Mouse (Mus musculus): ENCODE results near the gene Golgb1. TPM values are rescaled to one million over a fixed set of nuclear protein-coding genes. Genes with fewer than 3 reads are reported as not detected.

Golgb1 gene
- polyA plus RNA-seq, 1 experiment from 2014 or later, result 70.7 TPM

GRCm38 (mm10) chr16:36891415-36891814, 16.5 kb downstream of the Golgb1 start:
- 93% methylated on average over 4 of the region's 4 CpGs for WGBS
- Histone ChIP-seq H3K36me3 (replicated peaks; ENCODE audit: control insufficient read depth, insufficient read depth, low read depth, low read length) (no peaks in the 10 kb centered on the region; the same call in 1 of the 2 replicates), H3K4me3 (ENCODE audit: low read depth, low read length) (no peak overlapping the region), H3K4me2 (ENCODE audit: low read depth, low read length) (no peak overlapping the region), H3K9ac (replicated peaks; ENCODE audit: low read length) (no peak overlapping the region), H3K4me1 (ENCODE audit: control insufficient read depth, insufficient read depth, low read length) (no peaks in the 10 kb centered on the region), H3K27ac (replicated peaks; ENCODE audit: low read depth, low read length) (no peak overlapping the region), H3K27me3 (ENCODE audit: control insufficient read depth, insufficient read depth, low read length) (no peaks in the 10 kb centered on the region), H3K9me3 (replicated peaks; ENCODE audit: control insufficient read depth, low read length) (no peaks in the 10 kb centered on the region)
- DNase-seq (ENCODE audit: low spot score) (no peak), ATAC-seq (replicated peaks; ENCODE audit: insufficient number of reproducible peaks, low FRiP score, low TSS enrichment, low read depth) (no peak)

DNA sequence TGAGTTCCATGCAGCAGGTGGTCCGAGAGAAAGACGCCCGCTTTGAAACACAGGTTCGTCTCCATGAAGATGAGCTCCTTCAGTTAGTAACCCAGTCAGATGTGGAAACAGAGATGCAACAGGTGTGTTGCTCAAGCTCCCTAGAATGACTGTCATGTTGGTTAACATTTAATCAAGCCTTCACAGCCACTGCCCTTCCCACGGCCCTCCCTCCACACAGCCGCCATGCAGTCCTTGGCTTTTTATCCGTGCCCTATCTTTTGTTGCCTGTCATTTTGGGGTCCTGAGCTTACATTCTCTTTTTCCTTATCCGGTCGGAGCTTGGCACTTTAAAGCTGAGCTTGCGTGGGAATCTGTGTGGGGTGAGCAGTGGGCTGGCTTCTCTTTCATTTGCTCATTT, 18.4 kb downstream of the Golgb1 start:
- Histone ChIP-seq H3K4me2 (ENCODE audit: low read depth, low read length) (no peak overlapping the region), H3K36me3 (replicated peaks; ENCODE audit: control insufficient read depth, insufficient read depth, low read depth, low read length) (peaks cover 2% of the 10 kb centered on the region), H3K4me3 (ENCODE audit: low read depth, low read length) (no peak overlapping the region), H3K27ac (replicated peaks; ENCODE audit: low read depth, low read length) (no peak overlapping the region), H3K9me3 (replicated peaks; ENCODE audit: control insufficient read depth, low read length) (no peaks in the 10 kb centered on the region), H3K9ac (replicated peaks; ENCODE audit: low read length) (no peak overlapping the region), H3K27me3 (ENCODE audit: control insufficient read depth, insufficient read depth, low read length) (no peaks in the 10 kb centered on the region), H3K4me1 (ENCODE audit: control insufficient read depth, insufficient read depth, low read length) (no peaks in the 10 kb centered on the region)
- DNase-seq (ENCODE audit: low spot score), result no peak
- 93% methylated on average over 10 of the region's 10 CpGs for WGBS
- ATAC-seq (replicated peaks; ENCODE audit: insufficient number of reproducible peaks, low FRiP score, low TSS enrichment, low read depth), result no peak

GRCm38 (mm10) chr16:36896712-36897111, 21.8 kb downstream of the Golgb1 start:
- no peaks in the 10 kb centered on the region for H3K9me3 ChIP-seq (replicated peaks; ENCODE audit: control insufficient read depth, low read length)
- H3K27ac ChIP-seq (replicated peaks; ENCODE audit: low read depth, low read length), result no peak overlapping the region
- WGBS, result 95% methylated on average over 6 of the region's 6 CpGs
- no peak overlapping the region for H3K9ac ChIP-seq (replicated peaks; ENCODE audit: low read length)
- no peak for DNase-seq (ENCODE audit: low spot score)
- no peak for ATAC-seq (replicated peaks; ENCODE audit: insufficient number of reproducible peaks, low FRiP score, low TSS enrichment, low read depth)
- H3K4me3 ChIP-seq (ENCODE audit: low read depth, low read length), result no peak overlapping the region
- peaks cover 2% of the 10 kb centered on the region for H3K36me3 ChIP-seq (replicated peaks; ENCODE audit: control insufficient read depth, insufficient read depth, low read depth, low read length)
- H3K4me2 ChIP-seq (ENCODE audit: low read depth, low read length), result no peak overlapping the region
- H3K4me1 ChIP-seq (ENCODE audit: control insufficient read depth, insufficient read depth, low read length), result no peaks in the 10 kb centered on the region
- no peaks in the 10 kb centered on the region for H3K27me3 ChIP-seq (ENCODE audit: control insufficient read depth, insufficient read depth, low read length)

- Histone ChIP-seq H3K27me3 (ENCODE audit: control insufficient read depth, insufficient read depth, low read length) (no peaks in the 10 kb centered on the region), H3K4me3 (ENCODE audit: low read depth, low read length) (no peak overlapping the region), H3K9ac (replicated peaks; ENCODE audit: low read length) (no peak overlapping the region), H3K9me3 (replicated peaks; ENCODE audit: control insufficient read depth, low read length) (no peaks in the 10 kb centered on the region), H3K27ac (replicated peaks; ENCODE audit: low read depth, low read length) (no peak overlapping the region), H3K4me1 (ENCODE audit: control insufficient read depth, insufficient read depth, low read length) (no peaks in the 10 kb centered on the region), H3K36me3 (replicated peaks; ENCODE audit: control insufficient read depth, insufficient read depth, low read depth, low read length) (no peaks in the 10 kb centered on the region; the same call in 1 of the 2 replicates), H3K4me2 (ENCODE audit: low read depth, low read length) (no peak overlapping the region)
- WGBS, result 83% methylated on average over 5 of the region's 5 CpGs
- DNase-seq (ENCODE audit: low spot score) (no peak), ATAC-seq (replicated peaks; ENCODE audit: insufficient number of reproducible peaks, low FRiP score, low TSS enrichment, low read depth) (no peak)
Observed at GRCm38 (mm10) chr16:36903156-36903555, 28.2 kb downstream of the Golgb1 start.

DNA sequence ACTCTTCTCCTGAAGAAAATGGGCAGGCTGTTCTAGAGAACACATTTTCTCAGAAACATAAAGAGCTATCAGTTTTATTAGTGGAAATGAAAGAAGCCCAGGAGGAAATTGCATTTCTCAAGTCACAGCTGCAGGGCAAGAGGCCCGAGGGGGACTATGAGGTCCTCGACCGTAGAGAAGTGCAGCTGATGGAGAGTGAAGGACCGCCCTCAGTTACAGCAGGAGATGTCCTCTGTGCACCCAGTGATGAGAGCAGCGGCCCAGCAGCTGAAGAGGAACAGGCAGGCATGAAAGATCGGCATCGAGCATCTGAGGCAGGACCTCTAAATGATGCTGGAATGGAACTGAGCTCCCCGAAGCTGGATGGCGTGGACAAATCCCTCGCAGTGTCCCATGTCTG, 37.0 kb downstream of the Golgb1 start:
- no peak for ATAC-seq (replicated peaks; ENCODE audit: insufficient number of reproducible peaks, low FRiP score, low TSS enrichment, low read depth)
- no peak overlapping the region for H3K27ac ChIP-seq (replicated peaks; ENCODE audit: low read depth, low read length)

DNA sequence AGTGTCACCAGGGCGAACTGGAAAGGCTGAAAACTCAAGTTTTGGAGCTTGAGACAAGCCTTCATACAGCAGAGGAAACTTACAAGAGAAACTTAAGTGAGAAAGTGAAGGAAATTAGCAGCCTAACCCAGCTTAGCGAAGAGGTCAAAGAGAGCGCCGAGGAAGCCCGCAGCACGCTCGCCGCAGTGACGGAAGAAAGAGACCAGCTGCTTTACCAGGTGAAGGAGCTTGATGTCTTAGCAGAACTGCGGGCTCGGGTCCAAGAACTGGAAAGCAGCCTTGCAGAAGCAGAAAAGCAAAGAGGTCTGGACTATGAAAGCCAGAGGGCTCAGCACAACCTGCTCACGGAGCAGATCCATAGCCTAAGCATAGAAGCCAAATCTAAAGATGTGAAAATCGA, 37.4 kb downstream of the Golgb1 start:
- Histone ChIP-seq H3K4me1 (ENCODE audit: control insufficient read depth, insufficient read depth, low read length) (no peaks in the 10 kb centered on the region), H3K36me3 (replicated peaks; ENCODE audit: control insufficient read depth, insufficient read depth, low read depth, low read length) (no peaks in the 10 kb centered on the region; the same call in 1 of the 2 replicates), H3K4me2 (ENCODE audit: low read depth, low read length) (no peak overlapping the region), H3K9ac (replicated peaks; ENCODE audit: low read length) (no peak overlapping the region), H3K4me3 (ENCODE audit: low read depth, low read length) (no peak overlapping the region), H3K9me3 (replicated peaks; ENCODE audit: control insufficient read depth, low read length) (no peaks in the 10 kb centered on the region), H3K27me3 (ENCODE audit: control insufficient read depth, insufficient read depth, low read length) (no peaks in the 10 kb centered on the region), H3K27ac (replicated peaks; ENCODE audit: low read depth, low read length) (no peak overlapping the region)
- ATAC-seq (replicated peaks; ENCODE audit: insufficient number of reproducible peaks, low FRiP score, low TSS enrichment, low read depth) (no peak), DNase-seq (ENCODE audit: low spot score) (no peak)
- 90% methylated on average over 13 of the region's 13 CpGs for WGBS

More for the DNA sequence above, 37.0 kb downstream of the Golgb1 start:
- no peaks in the 10 kb centered on the region for H3K27me3 ChIP-seq (ENCODE audit: control insufficient read depth, insufficient read depth, low read length)
- H3K9me3 ChIP-seq (replicated peaks; ENCODE audit: control insufficient read depth, low read length), result no peaks in the 10 kb centered on the region
- no peak overlapping the region for H3K4me3 ChIP-seq (ENCODE audit: low read depth, low read length)
- no peaks in the 10 kb centered on the region; the same call in 1 of the 2 replicates for H3K36me3 ChIP-seq (replicated peaks; ENCODE audit: control insufficient read depth, insufficient read depth, low read depth, low read length)
- no peak for DNase-seq (ENCODE audit: low spot score)
- no peak overlapping the region for H3K4me2 ChIP-seq (ENCODE audit: low read depth, low read length)
- H3K9ac ChIP-seq (replicated peaks; ENCODE audit: low read length), result no peak overlapping the region
- 90% methylated on average over 10 of the region's 10 CpGs for WGBS
- no peaks in the 10 kb centered on the region for H3K4me1 ChIP-seq (ENCODE audit: control insufficient read depth, insufficient read depth, low read length)

DNA sequence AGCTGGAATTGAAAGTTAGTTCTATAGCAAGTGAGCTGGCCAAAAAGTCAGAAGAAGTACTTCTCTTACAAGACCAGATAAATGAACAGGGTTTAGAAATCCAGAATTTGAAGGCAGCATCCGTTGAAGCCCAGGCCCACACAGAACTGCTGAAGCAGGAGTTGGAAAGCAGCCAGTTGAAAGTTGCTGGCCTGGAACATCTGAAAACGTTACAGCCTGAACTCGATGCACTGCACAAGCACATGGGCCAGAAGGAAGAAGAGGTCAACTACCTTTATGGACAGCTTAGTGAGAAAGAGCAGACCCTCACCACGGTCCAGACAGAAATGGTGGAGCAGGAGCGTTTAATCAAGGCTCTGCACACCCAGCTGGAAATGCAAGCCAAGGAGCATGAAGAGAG, 39.3 kb downstream of the Golgb1 start:
- Histone ChIP-seq H3K4me3 (ENCODE audit: low read depth, low read length) (no peak overlapping the region), H3K9me3 (replicated peaks; ENCODE audit: control insufficient read depth, low read length) (no peaks in the 10 kb centered on the region), H3K4me1 (ENCODE audit: control insufficient read depth, insufficient read depth, low read length) (no peaks in the 10 kb centered on the region), H3K4me2 (ENCODE audit: low read depth, low read length) (no peak overlapping the region), H3K9ac (replicated peaks; ENCODE audit: low read length) (no peak overlapping the region), H3K36me3 (replicated peaks; ENCODE audit: control insufficient read depth, insufficient read depth, low read depth, low read length) (peaks cover 3% of the 10 kb centered on the region), H3K27me3 (ENCODE audit: control insufficient read depth, insufficient read depth, low read length) (no peaks in the 10 kb centered on the region), H3K27ac (replicated peaks; ENCODE audit: low read depth, low read length) (no peak overlapping the region)
- DNase-seq (ENCODE audit: low spot score) (no peak), ATAC-seq (replicated peaks; ENCODE audit: insufficient number of reproducible peaks, low FRiP score, low TSS enrichment, low read depth) (no peak)
- WGBS, result 92% methylated on average over 5 of the region's 5 CpGs

DNA sequence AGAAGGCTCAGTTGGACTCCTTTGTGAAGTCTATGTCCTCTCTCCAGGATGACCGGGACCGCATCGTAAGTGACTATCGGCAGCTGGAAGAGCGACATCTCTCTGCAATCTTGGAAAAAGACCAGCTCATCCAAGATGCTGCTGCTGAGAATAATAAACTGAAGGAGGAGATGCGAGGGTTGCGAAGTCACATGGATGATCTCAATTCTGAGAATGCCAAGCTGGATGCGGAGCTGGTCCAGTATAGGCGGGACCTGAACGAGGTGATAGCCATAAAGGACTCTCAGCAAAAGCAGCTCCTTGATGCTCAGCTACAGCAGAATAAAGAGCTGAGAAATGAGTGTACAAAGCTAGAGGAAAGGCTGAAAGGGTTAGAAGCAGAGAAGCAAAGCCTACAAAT, 43.6 kb downstream of the Golgb1 start:
- WGBS, result 95% methylated on average over 10 of the region's 10 CpGs
- Histone ChIP-seq H3K9me3 (replicated peaks; ENCODE audit: control insufficient read depth, low read length) (no peaks in the 10 kb centered on the region), H3K4me3 (ENCODE audit: low read depth, low read length) (no peak overlapping the region), H3K36me3 (replicated peaks; ENCODE audit: control insufficient read depth, insufficient read depth, low read depth, low read length) (peaks cover 3% of the 10 kb centered on the region), H3K9ac (replicated peaks; ENCODE audit: low read length) (no peak overlapping the region), H3K4me2 (ENCODE audit: low read depth, low read length) (no peak overlapping the region), H3K27me3 (ENCODE audit: control insufficient read depth, insufficient read depth, low read length) (no peaks in the 10 kb centered on the region), H3K4me1 (ENCODE audit: control insufficient read depth, insufficient read depth, low read length) (no peaks in the 10 kb centered on the region), H3K27ac (replicated peaks; ENCODE audit: low read depth, low read length) (no peak overlapping the region)
- DNase-seq (ENCODE audit: low spot score) (no peak), ATAC-seq (replicated peaks; ENCODE audit: insufficient number of reproducible peaks, low FRiP score, low TSS enrichment, low read depth) (no peak)
